Mouse (Mus musculus) spleen, adult 2 months (tissue): ENCODE measurements around the gene Prox1. TPM values are rescaled to one million over a fixed set of nuclear protein-coding genes. Genes with fewer than 3 reads are reported as not detected.

Experiments used
- DNase-seq, 2 experiments: peaks; one replicate each; pipeline versions ENCODE4 v3.0.0 to v3.0.0-alpha.2; 2012 to 2021; ENCODE audit warnings: low spot score in 2 of 2, low read depth in 1 of 2
- H3K27ac ChIP-seq: fragments of 200-500 bp; 2 replicates; pipeline ENCODE4 v1.5.1; 2012; ENCODE audit warnings: low read length, inconsistent platforms; ENCODE audit not compliant: insufficient read depth
- H3K27me3 ChIP-seq: fragments of 200-500 bp; 2 replicates; pipeline ENCODE4 v1.6.1; 2012; ENCODE audit warnings: mild to moderate bottlenecking, moderate library complexity, low read length, inconsistent platforms; ENCODE audit not compliant: control insufficient read depth, insufficient read depth
- H3K36me3 ChIP-seq: fragments of 200-500 bp; 2 replicates; pipeline ENCODE4 v1.6.1; 2012; ENCODE audit warnings: mild to moderate bottlenecking, low read length, inconsistent platforms; ENCODE audit not compliant: control insufficient read depth, insufficient read depth
- H3K4me1 ChIP-seq: fragments of 200-500 bp; 2 replicates; pipeline ENCODE4 v1.6.1; 2011; ENCODE audit warnings: inconsistent platforms; ENCODE audit not compliant: control insufficient read depth, insufficient read depth, insufficient read length
- H3K4me3 ChIP-seq: fragments of 200-500 bp; 2 replicates; pipeline ENCODE4 v1.5.1; 2011; ENCODE audit warnings: mild to moderate bottlenecking, inconsistent platforms; ENCODE audit not compliant: insufficient read depth, insufficient read length; ENCODE audit errors: extremely low read depth
- CTCF ChIP-seq: fragments of 200-500 bp; IDR thresholded peaks from 2 replicates; pipeline ENCODE4 v1.5.1; 2011; ENCODE audit warnings: mild to moderate bottlenecking, inconsistent platforms; ENCODE audit not compliant: insufficient read depth, insufficient read length, insufficient replicate concordance; ENCODE audit errors: extremely low read depth
- POLR2A ChIP-seq: fragments of 200-500 bp; IDR thresholded peaks from 2 replicates; pipeline ENCODE4 v1.6.1; 2011; ENCODE audit warnings: low read depth, low read length, inconsistent platforms
- WGBS: fragments of 180-500 bp; shearing (Covaris S2); methylation state at CpG from one replicate; pipeline ENCODE4 v1.1.7; 2018; 5-methylcytosine and 5-hydroxymethylcytosine counted together
- polyA plus RNA-seq: library from polyadenylated mRNA; depleted of rRNA; stranded (reverse); fragments of >200 nt; gene quantifications from 2 replicates; pipeline ENCODE4 v1.2.3, GENCODE M21; 2012

Prox1 gene
- polyA plus RNA-seq, 1 experiment = 1.6 TPM

GRCm38 (mm10) chr1:190186336-190186735, 15.8 kb upstream of the Prox1 start:
- WGBS = 83% methylated on average over 4 of the region's 4 CpGs
- Histone ChIP-seq H3K27ac (no peak overlapping the region), H3K36me3 (no peaks in the 10 kb centered on the region), H3K4me1 (no peaks in the 10 kb centered on the region), H3K27me3 (no peaks in the 10 kb centered on the region), H3K4me3 (no peak overlapping the region)
- no peak for TF ChIP-seq CTCF
- no peak for TF ChIP-seq POLR2A
- no peak for DNase-seq

GRCm38 (mm10) chr1:190185284-190185683, 14.8 kb upstream of the Prox1 start:
- H3K4me3 ChIP-seq = no peak overlapping the region
- 0 out of 2 replicates have a peak, but pooled peaks cover under 1% of the 10 kb centered on the region for H3K27me3 ChIP-seq
- no peaks in the 10 kb centered on the region for H3K36me3 ChIP-seq
- DNase-seq = no peak
- no peaks in the 10 kb centered on the region for H3K4me1 ChIP-seq
- TF ChIP-seq CTCF (no peak), POLR2A (no peak)
- 76% methylated on average over 10 of the region's 10 CpGs for WGBS
- H3K27ac ChIP-seq = no peak overlapping the region

- no peak for TF ChIP-seq POLR2A
- no peak for TF ChIP-seq CTCF
- H3K4me3 ChIP-seq = no peak overlapping the region
- H3K27me3 ChIP-seq = 0 out of 2 replicates have a peak, but pooled peaks cover 1% of the 10 kb centered on the region
- no peak for DNase-seq
- WGBS = 92% methylated on average over 4 of the region's 4 CpGs
- no peaks in the 10 kb centered on the region for H3K36me3 ChIP-seq
- H3K27ac ChIP-seq = no peak overlapping the region
- H3K4me1 ChIP-seq = no peaks in the 10 kb centered on the region
Observed at GRCm38 (mm10) chr1:190183574-190183973, 13.1 kb upstream of the Prox1 start.

- TF ChIP-seq CTCF (no peak), POLR2A (no peak)
- Histone ChIP-seq H3K27ac (no peak overlapping the region), H3K27me3 (0 out of 2 replicates have a peak, but pooled peaks cover 1% of the 10 kb centered on the region), H3K4me1 (no peaks in the 10 kb centered on the region), H3K4me3 (no peak overlapping the region), H3K36me3 (no peaks in the 10 kb centered on the region)
- WGBS = 81% methylated on average over 7 of the region's 7 CpGs
- DNase-seq = no peak
Observed at GRCm38 (mm10) chr1:190181765-190182164, 11.3 kb upstream of the Prox1 start.

GRCm38 (mm10) chr1:190180861-190181260, 10.3 kb upstream of the Prox1 start:
- 76% methylated on average over 6 of the region's 6 CpGs for whole genome bisulfite sequencing

GRCm38 (mm10) chr1:190176961-190177360, 6.4 kb upstream of the Prox1 start:
- H3K27me3 ChIP-seq = peaks cover 1% of the 10 kb centered on the region; the same call in 1 of the 2 replicates
- no peaks in the 10 kb centered on the region for H3K4me1 ChIP-seq
- TF ChIP-seq POLR2A (no peak), CTCF (no peak)
- H3K36me3 ChIP-seq = no peaks in the 10 kb centered on the region
- H3K4me3 ChIP-seq = no peak overlapping the region
- no peak for DNase-seq
- 47% methylated on average over 3 of the region's 3 CpGs for WGBS
- H3K27ac ChIP-seq = no peak overlapping the region

More at GRCm38 (mm10) chr1:190180861-190181260, 10.3 kb upstream of the Prox1 start:
- H3K27ac ChIP-seq = no peak overlapping the region
- TF ChIP-seq CTCF (no peak), POLR2A (no peak)
- H3K4me1 ChIP-seq = no peaks in the 10 kb centered on the region
- H3K36me3 ChIP-seq = no peaks in the 10 kb centered on the region
- H3K27me3 ChIP-seq = 0 out of 2 replicates have a peak, but pooled peaks cover 1% of the 10 kb centered on the region
- no peak overlapping the region for H3K4me3 ChIP-seq
- no peak for DNase-seq

GRCm38 (mm10) chr1:190174671-190175661, 4.5 kb upstream of the Prox1 start:
- 5% methylated on average over 65 of the region's 65 CpGs for WGBS
- TF ChIP-seq CTCF (no peak), POLR2A (no peak)
- no peaks in the 10 kb centered on the region for H3K36me3 ChIP-seq
- DNase-seq = no peak
- H3K27me3 ChIP-seq = peaks cover 6% of the 10 kb centered on the region
- no peaks in the 10 kb centered on the region; the same call in 1 of the 2 replicates for H3K4me1 ChIP-seq
- no peak overlapping the region for H3K27ac ChIP-seq
- no peak overlapping the region for H3K4me3 ChIP-seq
